Mouse (Mus musculus): ENCODE results near the gene Hoxa13.

DNA sequence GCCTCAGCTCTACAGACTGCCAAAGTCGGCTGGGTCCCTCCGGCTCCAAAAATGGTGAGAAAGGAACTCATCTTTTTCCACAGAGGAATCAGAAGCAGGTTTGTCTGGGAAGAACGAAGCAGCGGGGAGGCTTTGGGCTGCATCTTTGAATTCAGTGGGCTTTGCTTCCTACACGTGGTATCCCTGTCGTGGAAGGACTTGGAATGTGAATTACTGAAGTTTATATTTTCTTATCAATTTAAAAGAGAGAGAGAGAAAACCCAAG is 2.6 kb upstream of the Hoxa13 start:
- TF ChIP-seq CTCF (IDR thresholded peaks at IDR 0.05; ENCODE audit: insufficient read depth, low read length), result no peak
- TF ChIP-seq POLR2A (IDR thresholded peaks at IDR 0.05; ENCODE audit: borderline replicate concordance, extremely low read depth, low read depth, low read length), result no peak

Data from lung, adult 2 months (tissue).